Mouse (Mus musculus) mouse embryonic stem cell (cell line): ENCODE results near the gene Efcab2.

ENCODE experiments used
- in situ Hi-C, 2 experiments: fragments of 300-500 bp; cut with MboI; formaldehyde crosslinking; loops; 1 replicate in 1 of 2; 3 replicates in 1 of 2; pipeline ENCODE4 v1.14.3; 2019 to 2020; ENCODE audit warnings: low sequenced_read_pairs in 2 of 2, low pct_unique_long_range_greater_than_20kb in 1 of 2, mixed read lengths in 1 of 2; ENCODE audit not compliant: unreplicated experiment in 1 of 2

Efcab2 gene

GRCm38 (mm10) chr1:178405951-178406711 lies at the start of gene Efcab2:
Gene Efcab2, plus strand, starts transcription at chr1:178406085.
- in situ Hi-C loops: no loop called here

DNA sequence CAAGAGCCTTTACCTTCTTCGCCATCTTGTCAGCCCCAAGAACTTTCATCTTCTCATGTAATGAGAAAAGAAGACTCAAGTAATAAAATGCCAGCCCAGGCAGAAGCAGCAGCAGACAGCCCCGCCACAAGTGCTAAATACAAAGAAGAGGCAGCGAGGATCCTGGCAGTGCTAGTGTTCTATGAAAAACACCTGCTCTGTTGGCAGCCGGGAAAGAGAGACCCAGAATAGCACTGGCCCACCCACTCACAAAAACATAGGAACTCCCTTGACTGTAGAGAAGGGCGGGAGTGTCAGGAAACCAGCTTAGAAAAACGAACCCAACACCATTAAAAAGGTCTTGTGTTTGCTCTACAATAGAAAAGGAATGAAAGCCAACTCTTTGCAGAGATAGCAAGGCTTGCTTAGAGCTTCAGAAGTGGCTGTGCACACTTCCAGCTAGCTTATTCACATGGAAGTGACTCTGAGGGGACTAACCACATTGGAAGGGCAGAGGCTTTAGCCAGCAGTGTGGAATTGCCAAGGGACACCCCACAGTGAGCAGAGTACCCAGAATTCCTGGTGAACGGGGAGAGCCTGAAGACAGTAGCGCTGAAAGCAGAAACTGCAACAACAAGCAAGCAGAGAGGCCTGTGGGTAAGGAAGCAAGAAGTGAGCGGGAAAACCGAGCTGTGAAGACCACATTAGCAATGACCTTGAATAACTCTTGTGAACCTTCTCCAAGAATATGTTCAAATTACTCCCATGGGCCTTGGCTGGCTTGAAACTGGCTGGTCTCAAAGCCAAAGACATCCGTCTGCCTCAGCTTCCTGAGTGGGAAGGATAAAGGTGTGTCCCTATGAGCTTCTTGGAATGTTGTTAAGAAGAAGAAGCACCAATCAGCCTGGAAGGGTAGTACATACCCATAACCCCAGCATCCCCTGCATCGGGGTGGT lies 47.8 kb upstream of the Efcab2 start:
- in situ Hi-C loops: no loop called here

- in situ Hi-C loops: no loop called here
These were observed 45.6 kb upstream of the Efcab2 start for GRCm38 (mm10) chr1:178360264-178360663.

GRCm38 (mm10) chr1:178360702-178361101 lies 45.2 kb upstream of the Efcab2 start:
- in situ Hi-C loops: no loop called here

DNA sequence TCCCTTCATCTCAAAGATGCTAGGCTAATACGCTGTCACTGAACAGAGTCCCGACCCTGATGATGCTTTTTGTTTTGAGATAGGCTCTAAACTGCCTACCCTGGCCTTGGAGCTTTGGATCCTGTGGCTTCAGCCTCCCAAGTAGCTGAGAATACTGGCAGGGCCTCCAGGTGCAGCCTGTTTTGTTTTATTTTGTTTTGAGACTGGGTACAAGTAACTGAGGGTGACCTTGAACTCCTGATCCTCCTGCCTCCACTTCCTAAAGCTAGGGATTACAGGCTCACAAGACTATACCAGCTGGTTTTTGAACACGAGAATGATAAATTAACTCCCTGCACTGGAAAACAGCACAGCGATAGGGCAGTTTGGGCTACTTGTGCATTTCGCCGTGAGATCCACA lies 40.7 kb upstream of the Efcab2 start:
- in situ Hi-C loops: no loop called here

GRCm38 (mm10) chr1:178368121-178368520 lies 37.8 kb upstream of the Efcab2 start:
- in situ Hi-C loops: no loop called here

- in situ Hi-C loops: no loop called here
These were observed 37.2 kb upstream of the Efcab2 start for GRCm38 (mm10) chr1:178368548-178369271.

GRCm38 (mm10) chr1:178369272-178369651 lies 36.6 kb upstream of the Efcab2 start:
- in situ Hi-C loops: no loop called here

- in situ Hi-C loops: no loop called here
These were observed 33.2 kb upstream of the Efcab2 start for GRCm38 (mm10) chr1:178372681-178373080.

- in situ Hi-C loops: no loop called here
These were observed 30.5 kb upstream of the Efcab2 start for GRCm38 (mm10) chr1:178375381-178375780.

DNA sequence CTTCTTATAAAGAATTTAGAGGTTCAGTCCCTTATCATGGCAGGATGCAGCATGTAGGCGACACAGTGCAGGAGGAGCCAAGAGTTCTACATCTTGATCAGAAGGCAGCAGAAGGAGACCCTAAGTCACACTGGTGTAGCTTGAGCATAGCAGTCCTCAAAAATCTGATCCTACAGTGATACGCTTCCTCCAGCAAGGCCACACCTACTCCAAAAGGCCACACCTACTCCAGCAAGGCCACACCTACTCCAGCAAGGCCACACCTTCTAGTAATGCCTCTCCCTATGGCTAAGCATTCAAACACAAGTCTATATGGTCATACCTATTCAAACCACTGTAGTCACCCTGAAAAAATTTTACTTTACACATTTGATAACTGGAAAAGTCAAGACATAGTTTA lies 29.8 kb upstream of the Efcab2 start:
- in situ Hi-C loops: no loop called here

DNA sequence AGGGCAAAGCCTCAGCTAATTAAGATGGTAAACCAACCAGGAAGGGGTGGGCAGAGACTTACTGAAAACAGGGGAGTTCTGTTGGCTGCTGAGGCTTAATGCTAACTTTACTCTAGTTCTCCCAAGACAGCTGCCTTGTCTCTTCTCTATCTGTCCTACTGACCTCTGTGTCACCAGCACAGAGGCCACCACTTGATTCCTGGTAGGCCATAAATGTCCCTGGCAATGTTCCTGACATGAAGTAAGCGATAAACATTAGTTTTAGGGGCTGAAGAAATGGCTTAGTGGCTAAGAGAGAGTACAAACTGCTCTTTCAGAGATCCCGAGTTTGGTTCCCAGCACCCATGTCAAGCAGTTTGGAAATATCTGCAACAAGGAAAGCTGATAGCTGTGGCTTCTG lies 29.0 kb upstream of the Efcab2 start:
- in situ Hi-C loops: no loop called here

- in situ Hi-C loops: no loop called here
These were observed 27.8 kb upstream of the Efcab2 start for GRCm38 (mm10) chr1:178378115-178378514.

GRCm38 (mm10) chr1:178379224-178379623 lies 26.7 kb upstream of the Efcab2 start:
- in situ Hi-C loops: no loop called here

DNA sequence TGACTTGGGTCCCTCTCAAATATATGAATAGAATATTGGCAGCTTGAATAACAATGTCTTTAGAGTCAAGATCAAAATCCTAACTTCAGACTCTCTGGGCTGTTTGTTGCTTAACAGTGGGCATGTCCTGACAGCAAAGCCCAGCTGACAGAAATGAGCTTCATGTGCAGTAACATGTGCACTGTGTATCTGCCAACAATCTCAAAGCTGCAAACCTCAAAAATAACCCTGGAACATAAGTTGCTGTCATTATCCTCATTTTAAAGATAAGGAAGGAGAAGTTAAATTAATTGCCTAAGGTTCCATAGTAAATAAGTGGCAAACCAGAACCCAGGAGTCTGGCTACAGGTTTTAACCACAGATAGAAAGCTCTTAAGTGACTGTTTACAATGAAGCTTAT lies 23.7 kb upstream of the Efcab2 start:
- in situ Hi-C loops: no loop called here

DNA sequence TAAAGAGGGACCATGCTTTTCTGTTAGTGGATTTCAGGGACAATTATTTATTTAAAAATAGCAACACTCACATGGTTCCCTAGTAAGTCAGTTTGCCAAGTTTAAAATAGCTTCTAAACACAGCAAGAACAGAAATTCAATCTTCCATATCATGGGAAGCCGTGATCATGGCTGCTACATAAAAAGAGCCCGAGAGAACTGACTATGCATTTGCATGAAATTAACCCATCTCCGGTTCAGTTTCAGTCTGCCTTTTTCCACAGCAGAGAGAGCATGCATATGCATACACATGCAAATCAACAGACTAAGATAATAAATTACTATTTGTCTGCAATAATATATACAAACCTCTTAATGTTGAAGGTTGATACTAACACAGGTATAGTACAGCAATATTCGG lies 17.1 kb upstream of the Efcab2 start:
- in situ Hi-C loops: no loop called here

DNA sequence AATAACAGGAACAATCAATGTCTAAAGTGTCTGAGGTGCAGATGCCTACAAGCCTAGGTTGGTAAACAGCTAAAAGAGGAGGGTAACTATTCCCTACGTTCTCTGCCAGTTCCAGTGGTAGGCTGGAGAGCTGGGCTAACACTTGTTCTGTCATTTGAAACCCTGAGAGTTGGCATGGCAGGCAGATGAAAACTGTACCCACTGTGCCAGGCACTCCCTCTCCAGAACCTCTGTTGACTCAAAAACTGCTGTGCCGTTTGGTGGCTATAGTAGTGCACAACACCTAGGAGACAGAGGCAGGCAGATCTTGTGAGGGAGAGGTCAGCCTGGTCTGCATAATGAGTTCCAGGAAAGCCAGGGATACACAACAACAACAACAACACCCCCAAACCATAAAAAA lies 16.5 kb upstream of the Efcab2 start:
- in situ Hi-C loops: no loop called here

- in situ Hi-C loops: no loop called here
These were observed 12.9 kb upstream of the Efcab2 start for GRCm38 (mm10) chr1:178392970-178393369.

DNA sequence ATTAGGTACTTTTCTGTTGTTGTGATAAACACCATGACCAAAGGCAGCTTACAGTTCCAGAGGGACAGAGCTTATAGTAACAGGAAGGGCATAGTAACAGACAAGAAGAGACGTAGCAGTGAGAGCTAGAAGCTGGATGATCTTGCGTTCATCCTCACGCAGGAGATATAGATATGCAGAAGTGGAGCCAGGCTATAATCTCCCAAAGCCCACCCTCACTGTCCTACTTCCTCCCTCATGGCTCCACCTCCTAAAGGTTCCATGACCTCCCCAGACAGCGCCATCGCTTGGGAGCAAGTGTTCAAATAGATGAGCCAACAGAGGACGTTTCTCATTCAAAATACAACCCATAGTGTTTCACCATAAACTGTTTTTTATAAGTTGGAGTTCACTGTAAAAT lies 10.8 kb upstream of the Efcab2 start:
- in situ Hi-C loops: no loop called here
